Mouse (Mus musculus): ENCODE measurements around the gene Zfp78.

Gene Zfp78

DNA sequence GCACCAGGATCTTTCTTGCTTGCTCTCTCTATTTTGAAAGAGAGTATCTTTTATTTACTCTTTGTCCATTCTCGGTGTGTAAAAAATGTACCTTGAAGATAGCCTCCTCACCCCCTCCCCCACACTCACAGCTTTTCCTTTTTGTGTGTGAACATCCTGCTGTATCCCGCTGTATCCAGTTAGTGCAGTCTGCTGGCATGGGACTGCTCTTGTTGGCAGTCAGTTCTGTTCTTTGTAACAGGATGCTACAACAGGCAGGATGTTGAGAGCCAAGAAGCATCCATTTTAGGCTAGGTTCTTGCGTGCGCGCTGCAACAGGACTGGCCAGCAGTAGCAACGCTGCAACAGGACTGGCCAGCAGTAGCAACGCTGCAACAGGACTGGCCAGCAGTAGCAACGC is 23.9 kb downstream of the Zfp78 start:
- peak; percentile 12 for DNase-seq (ENCODE audit: low read depth, low spot score)

DNA sequence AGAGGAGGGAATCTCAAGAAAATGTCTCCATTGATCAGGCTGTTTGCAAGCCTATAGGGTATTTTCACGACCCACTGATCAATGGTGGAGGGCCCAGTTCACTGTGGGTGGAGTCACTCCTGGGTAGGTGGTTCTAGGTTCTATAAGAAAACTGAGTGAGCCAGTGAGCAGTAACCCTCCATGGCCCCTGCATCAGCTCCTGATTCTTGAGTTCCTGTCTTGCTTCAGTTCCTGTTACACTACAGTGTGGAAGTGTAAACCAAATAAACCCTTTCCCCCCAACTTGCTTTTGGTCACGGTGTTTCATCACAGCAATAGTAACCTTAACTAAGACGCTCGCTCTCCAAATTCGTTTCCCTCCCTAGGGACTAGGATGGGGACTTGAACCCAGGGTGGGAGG is 25.9 kb downstream of the Zfp78 start:
- no peak for DNase-seq (ENCODE audit: low read depth, low spot score)

DNA sequence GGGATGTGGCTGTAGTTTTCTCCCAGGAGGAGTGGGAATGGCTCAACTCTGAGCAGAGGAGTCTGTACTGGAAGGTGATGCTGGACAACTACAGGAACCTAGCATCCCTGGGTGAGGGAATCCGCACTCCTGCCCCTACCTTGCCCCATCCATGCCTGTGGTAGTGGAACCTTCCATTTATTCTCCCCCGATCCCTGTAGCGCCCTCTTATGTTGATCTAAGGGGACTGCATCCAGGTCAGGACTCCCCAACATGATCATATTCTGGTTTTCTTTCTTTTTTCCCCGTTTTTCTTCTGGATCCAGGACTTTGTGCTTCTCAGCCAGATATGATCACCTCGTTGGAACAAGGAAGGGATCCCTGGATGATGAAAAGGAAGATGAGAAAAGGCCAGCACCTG is 26.4 kb downstream of the Zfp78 start:
- DNase-seq (ENCODE audit: low read depth, low spot score) = no peak

DNA sequence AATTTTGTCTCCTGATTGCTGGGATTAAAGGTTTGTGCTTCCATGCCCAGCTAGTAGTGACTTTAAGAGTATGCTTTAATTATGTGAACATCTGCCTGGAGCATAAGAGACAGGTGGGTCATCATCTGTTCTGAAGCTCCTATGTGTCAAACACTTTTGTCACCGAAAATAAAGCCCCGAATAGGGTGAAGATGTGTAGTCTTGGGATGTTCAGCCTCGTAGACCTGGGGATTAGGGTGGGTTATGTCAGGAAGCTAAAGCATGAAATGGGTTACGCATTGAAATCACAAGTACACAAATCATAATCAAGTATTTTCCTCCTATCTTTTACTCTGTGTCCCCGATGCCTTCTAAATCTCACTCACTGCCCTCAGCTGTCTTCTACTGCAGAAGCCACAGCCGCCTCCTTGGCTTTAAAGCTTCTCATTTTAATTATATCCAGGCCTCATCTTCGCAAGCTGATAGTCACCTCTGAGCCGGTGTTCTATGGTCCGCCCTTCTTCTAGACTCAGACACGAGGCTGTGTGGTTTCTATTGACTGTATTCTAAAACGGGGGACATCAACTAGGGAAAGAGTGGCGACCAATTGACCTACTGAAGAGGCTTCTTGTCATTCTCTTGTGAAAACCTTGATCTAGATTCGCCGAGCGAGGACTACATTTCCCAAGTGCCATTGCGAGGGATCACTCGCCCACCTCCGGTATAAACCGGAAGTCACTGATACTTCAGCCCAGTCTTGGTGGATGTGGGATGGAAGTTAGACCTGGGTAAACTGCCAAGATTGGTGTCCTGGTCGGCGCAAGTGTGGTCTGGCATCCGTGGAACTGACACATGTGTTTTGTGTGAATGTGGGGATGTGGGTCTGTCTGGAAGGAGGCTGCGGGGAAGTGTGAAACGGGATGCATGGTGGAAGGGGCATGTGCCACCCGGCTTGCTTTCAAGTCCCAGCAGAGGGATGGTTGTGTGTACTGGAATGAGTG is 35.2 kb downstream of the Zfp78 start, which contains the start of gene Smim17:
Gene Smim17, plus strand, starts transcription at position 720 of the 980 bp plus-strand sequence.
- peak; percentile 15 for DNase-seq (ENCODE audit: low read depth, low spot score)

DNA sequence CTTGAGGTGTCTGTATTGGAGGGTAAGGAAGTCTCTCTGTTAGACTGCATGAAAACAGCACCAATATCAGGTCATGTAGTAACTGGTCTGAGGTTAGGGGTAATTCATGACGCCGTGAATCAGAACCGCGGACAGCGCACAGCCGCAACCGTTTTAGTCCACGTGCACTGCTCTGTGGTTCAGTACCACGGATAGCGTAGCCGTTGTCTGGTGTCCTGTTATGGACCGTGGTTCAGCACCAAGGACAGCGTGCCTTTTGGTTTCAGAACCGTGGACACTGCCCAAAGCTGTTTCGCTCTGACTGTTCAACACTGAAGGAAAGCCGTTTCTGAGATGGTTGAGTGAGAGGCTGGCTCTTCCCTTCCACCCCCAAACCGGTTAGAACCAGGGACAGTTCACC is 47.0 kb downstream of the Zfp78 start, which contains the start of gene Gm20715:
Gene Gm20715, plus strand, starts transcription at position 235 of the 400 bp plus-strand sequence.
- DNase-seq (ENCODE audit: low read depth, low spot score) = peak; percentile 92

DNA sequence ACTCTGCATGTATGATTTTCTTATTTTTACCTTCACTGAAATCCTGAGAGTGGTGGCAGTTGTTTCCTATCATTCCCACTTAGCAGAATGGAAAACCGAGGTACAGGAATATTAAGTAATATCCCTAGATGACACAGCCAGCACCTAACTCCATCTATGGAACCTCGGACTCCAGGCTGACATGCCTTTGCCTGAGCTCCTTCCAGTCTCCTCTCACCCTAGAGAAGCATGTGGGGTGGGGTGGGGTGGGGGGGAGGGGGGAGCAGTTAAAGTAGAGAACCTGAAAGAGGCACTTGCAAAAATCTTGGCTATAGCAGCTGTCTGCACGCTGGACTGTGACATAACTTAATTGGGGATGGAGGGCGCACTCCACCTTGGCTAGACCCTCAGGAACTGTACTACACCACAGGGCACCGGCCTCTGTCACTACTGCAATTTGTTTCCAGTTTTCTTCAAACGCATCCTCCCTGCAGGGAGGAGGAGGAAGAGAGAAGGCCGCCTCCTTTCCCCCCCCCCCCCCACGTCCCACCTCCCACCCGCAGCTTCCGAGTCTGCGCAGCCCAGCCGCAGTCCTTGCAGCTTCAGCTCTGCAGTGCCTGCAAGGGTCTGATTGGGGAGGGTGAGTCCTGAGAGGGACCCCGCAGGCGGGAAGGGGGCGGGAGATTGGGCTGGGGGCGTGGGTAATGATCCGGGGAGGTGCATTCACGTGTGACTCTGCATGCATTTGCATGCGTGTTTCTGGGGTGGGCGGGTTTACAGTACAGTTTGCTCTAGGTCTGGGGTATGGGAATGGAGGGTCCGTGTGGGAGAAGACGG is 51.8 kb downstream of the Zfp78 start:
- no peak for DNase-seq (ENCODE audit: low read depth, low spot score)

DNA sequence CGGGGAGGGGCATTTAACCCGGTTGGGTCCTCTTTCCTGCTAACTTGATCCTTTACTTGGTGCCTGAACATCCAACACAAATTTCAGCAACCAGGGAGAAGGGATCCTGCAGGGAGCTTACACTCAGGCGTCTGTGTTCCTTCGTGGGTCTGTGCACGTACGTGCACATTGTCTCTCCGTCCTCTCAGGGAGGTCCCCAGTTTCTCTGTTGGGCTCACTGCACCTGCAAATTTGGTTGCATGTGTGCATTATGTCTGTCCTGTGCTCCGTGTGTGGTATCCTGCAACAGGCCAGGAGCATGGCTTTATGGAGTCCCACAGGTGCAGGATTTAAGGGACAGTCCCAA is 52.3 kb downstream of the Zfp78 start:
- no peak for DNase-seq (ENCODE audit: low read depth, low spot score)

DNA sequence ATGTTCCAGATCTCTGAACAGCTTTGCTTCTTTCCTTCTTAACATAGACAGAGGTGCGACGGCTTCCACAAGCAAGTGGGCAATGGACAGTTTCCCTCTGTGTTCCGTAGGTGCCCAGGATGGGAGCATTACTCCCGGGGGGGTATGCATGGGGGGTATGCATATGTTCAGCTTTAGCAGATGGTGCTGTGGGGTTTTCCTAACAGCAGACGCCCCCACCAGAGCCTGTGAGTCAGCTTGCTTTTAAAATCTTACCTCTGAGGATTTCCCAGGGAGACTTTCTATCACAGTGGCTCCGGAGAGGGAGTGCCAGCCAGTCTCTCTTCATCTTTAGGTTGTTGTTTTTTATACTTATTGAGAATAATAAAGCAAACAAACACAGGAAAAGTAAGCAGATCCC is 56.8 kb downstream of the Zfp78 start:
- DNase-seq (ENCODE audit: low read depth, low spot score) = no peak

DNA sequence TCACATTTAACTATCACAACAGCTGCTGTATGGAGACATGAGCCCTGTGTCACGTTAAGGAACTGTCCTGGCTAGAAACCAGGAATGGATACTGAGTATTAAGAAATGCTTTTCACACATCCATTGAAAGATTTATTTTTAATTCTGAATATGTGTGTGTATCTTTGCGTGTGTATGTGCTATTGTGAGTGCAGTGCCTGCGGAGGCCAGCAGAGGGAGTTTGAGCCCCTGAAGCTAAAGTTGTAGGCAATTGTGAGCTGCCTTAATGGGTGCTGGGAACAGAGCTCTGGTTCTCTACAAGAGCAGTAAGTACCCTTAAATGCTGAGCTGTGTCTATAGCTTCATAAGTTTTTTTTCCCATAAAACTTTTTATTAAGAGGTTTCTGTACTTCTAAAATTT is 66.3 kb downstream of the Zfp78 start:
- no peak for DNase-seq (ENCODE audit: low read depth, low spot score)

DNA sequence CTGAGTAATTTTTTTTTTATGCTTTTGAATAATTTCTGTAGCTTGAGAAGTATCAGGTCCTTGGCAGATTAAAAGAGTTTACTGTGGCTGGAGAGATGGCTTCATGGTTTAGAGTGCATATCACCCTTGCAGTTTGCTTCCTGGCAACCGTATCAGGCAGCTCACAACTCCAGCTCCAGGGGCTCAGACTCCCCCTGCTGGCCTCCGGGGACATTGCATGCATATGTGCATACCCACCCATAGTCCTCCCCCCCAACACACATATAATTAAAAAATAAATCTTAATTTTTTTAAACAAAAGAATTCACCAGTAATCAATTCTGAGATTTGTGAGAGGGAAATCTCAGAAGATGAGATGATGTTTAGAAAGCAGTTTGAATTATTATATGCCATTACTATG is 67.3 kb downstream of the Zfp78 start:
- DNase-seq (ENCODE audit: low read depth, low spot score) = peak; percentile 5
